Mouse (Mus musculus) brain, embryonic 14.5 days (tissue): Measurements from ENCODE around the gene Vps13d.

Experiments
- CTCF ChIP-seq: fragments of 200-500 bp; IDR thresholded peaks from 2 replicates; pipeline ENCODE4 v1.5.1; 2012; ENCODE audit warnings: inconsistent platforms, mild to moderate bottlenecking, moderate library complexity, borderline replicate concordance; ENCODE audit not compliant: insufficient read depth, insufficient read length; ENCODE audit errors: extremely low read depth
- POLR2A ChIP-seq: fragments of 200-500 bp; IDR thresholded peaks from 2 replicates; pipeline ENCODE4 v1.6.1; 2012; ENCODE audit warnings: mild to moderate bottlenecking, inconsistent platforms, borderline replicate concordance; ENCODE audit not compliant: poor library complexity, insufficient read depth, insufficient read length, severe bottlenecking; ENCODE audit errors: extremely low read depth

DNA sequence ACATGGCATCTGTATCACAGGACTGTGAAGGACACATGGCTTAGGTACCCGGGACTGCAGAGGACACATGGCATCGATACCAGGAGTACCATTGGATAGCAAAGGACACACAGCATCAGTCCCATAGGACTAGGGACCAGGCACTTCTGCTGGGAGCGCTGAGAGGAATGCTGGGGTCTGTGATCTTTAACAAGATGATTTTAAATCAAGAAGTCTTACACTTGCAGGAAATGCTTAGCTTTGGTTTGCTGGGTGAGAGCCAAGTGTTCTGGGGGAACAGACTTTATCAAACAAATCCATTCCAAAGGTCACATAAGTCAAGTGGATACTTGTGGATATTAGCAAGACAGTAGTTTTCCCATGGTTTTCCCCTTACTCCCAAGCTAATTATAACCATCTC, 142.5 kb downstream of the Vps13d start:
- TF ChIP-seq CTCF (no peak), POLR2A (no peak)
